ENCODE assay signal across 14 mouse cellular contexts in genomic region chr14:25667587-25667986, GRCm38 (mm10). TPM values are rescaled to one million over a fixed set of nuclear protein-coding genes. Genes with fewer than 3 reads are reported as not detected.
A peak's percentile ranks its signal among the peaks of the same experiment; 100 is the strongest.
DNase-seq lines count a peak whose midpoint lies in the region; ATAC-seq lines count a peak whose summit lies in the region.
"Had no signal": no experiment of that assay in that cellular context is flagged by ENCODE, and none has a peak within 500 bp of the region (broad histone marks: within the 10 kb centered on the region; RNA-seq: fewer than 3 reads in every experiment).

No protein-coding gene starts in this region.

- H3K27me3 ChIP-seq in hindbrain, embryonic 16.5 days (replicated peaks; ENCODE audit: control insufficient read depth, insufficient read depth, low read length): no peaks in the 10 kb centered on the region
- no peaks in the 10 kb centered on the region for H3K27me3 ChIP-seq in hindbrain, embryonic 11.5 days (ENCODE audit: control insufficient read depth, insufficient read depth, low read length)
- no peaks in the 10 kb centered on the region for H3K27me3 ChIP-seq in liver, embryonic 16.5 days (ENCODE audit: control insufficient read depth, insufficient read depth, low read depth, low read length)
- H3K27me3 ChIP-seq: midbrain, embryonic 12.5 days; neural tube, embryonic 12.5 days had no signal

- ATAC-seq in frontal cortex, adult (ENCODE audit: low TSS enrichment): peak; percentile 25; the same call in 1 of the 2 replicates
- no peak for ATAC-seq in hindbrain, embryonic 16.5 days
- no peak for ATAC-seq in hindbrain, embryonic 11.5 days (ENCODE audit: low FRiP score)
- ATAC-seq in liver, embryonic 16.5 days (ENCODE audit: low read depth): peak; percentile 60

- no peak overlapping the region for H3K9ac ChIP-seq in hindbrain, embryonic 16.5 days (ENCODE audit: low read depth, low read length)
- H3K9ac ChIP-seq in hindbrain, embryonic 11.5 days (ENCODE audit: low read depth, low read length): no peak overlapping the region
- no peak overlapping the region for H3K9ac ChIP-seq in liver, embryonic 16.5 days (ENCODE audit: low read depth, low read length)
- H3K9ac ChIP-seq: midbrain, embryonic 12.5 days; neural tube, embryonic 12.5 days had no signal

- WGBS in hindbrain, embryonic 16.5 days: 76% methylated on average over 3 of the region's 3 CpGs
- 83% methylated on average over 3 of the region's 3 CpGs for WGBS in hindbrain, embryonic 11.5 days
- 26% methylated on average over 3 of the region's 3 CpGs for WGBS in liver, embryonic 16.5 days (ENCODE audit: insufficient replicate concordance)

- H3K4me1 ChIP-seq in hindbrain, embryonic 16.5 days (ENCODE audit: control insufficient read depth, insufficient read depth, low read depth, low read length): peaks cover 8% of the 10 kb centered on the region; the same call in 1 of the 2 replicates
- H3K4me1 ChIP-seq in hindbrain, embryonic 11.5 days (replicated peaks; ENCODE audit: control insufficient read depth, insufficient read depth, low read length): 0 out of 2 replicates have a peak, but pooled peaks cover 3% of the 10 kb centered on the region
- H3K4me1 ChIP-seq in liver, embryonic 16.5 days (ENCODE audit: control insufficient read depth, low read depth, low read length): peaks cover 4% of the 10 kb centered on the region
- H3K4me1 ChIP-seq: midbrain, embryonic 12.5 days; neural tube, embryonic 12.5 days had no signal

- 0 out of 2 replicates have a peak overlapping the region, but pooled peaks have one; percentile 8 for H3K27ac ChIP-seq in hindbrain, embryonic 16.5 days (ENCODE audit: low read depth, low read length)
- H3K27ac ChIP-seq in hindbrain, embryonic 11.5 days (ENCODE audit: low read depth, low read length): no peak overlapping the region
- H3K27ac ChIP-seq in liver, embryonic 16.5 days (ENCODE audit: low read length): no peak overlapping the region
- H3K27ac ChIP-seq: kidney, postnatal 0 days; midbrain, embryonic 12.5 days; neural tube, embryonic 12.5 days had no signal

- H3K4me3 ChIP-seq in hindbrain, embryonic 16.5 days (ENCODE audit: low read length): no peak overlapping the region
- H3K4me3 ChIP-seq in hindbrain, embryonic 11.5 days (ENCODE audit: low read depth, low read length): no peak overlapping the region
- no peak overlapping the region for H3K4me3 ChIP-seq in liver, embryonic 16.5 days (ENCODE audit: low read depth, low read length)
- H3K4me3 ChIP-seq: midbrain, embryonic 12.5 days; neural tube, embryonic 12.5 days had no signal

- no peaks in the 10 kb centered on the region for H3K9me3 ChIP-seq in hindbrain, embryonic 16.5 days (ENCODE audit: control insufficient read depth, low read length)
- no peaks in the 10 kb centered on the region for H3K9me3 ChIP-seq in hindbrain, embryonic 11.5 days (ENCODE audit: control insufficient read depth, low read length)
- no peaks in the 10 kb centered on the region for H3K9me3 ChIP-seq in liver, embryonic 16.5 days (replicated peaks; ENCODE audit: control insufficient read depth, low read length)
- H3K9me3 ChIP-seq: midbrain, embryonic 12.5 days; neural tube, embryonic 12.5 days had no signal

- H3K4me2 ChIP-seq in hindbrain, embryonic 16.5 days (ENCODE audit: low read length): no peak overlapping the region
- H3K4me2 ChIP-seq in hindbrain, embryonic 11.5 days (replicated peaks; ENCODE audit: low read depth, low read length): no peak overlapping the region
- H3K4me2 ChIP-seq in liver, embryonic 16.5 days (ENCODE audit: low read depth, low read length): no peak overlapping the region
- H3K4me2 ChIP-seq: midbrain, embryonic 12.5 days; neural tube, embryonic 12.5 days had no signal

- no peak for DNase-seq in frontal cortex, postnatal 10 days (ENCODE audit: low spot score in 2 of 2)
- no peak for DNase-seq in hindbrain, embryonic 11.5 days (ENCODE audit: low spot score)
- peak; percentile 13 for DNase-seq in MEL-GATA-1-ER (ENCODE audit: extremely low read depth, low read depth)
- no peak for DNase-seq in urinary bladder, adult 18-20 months (ENCODE audit: low spot score in 2 of 2)
- no peak for DNase-seq in MN1 (ENCODE audit: low spot score)
- DNase-seq: adrenal gland, adult 2 months; cerebellum, adult 9-11 months; left cerebral cortex, postnatal 4 days had no signal

- H3K36me3 ChIP-seq in hindbrain, embryonic 16.5 days (ENCODE audit: control insufficient read depth, insufficient read depth, low read length): peaks cover 24% of the 10 kb centered on the region
- H3K36me3 ChIP-seq in hindbrain, embryonic 11.5 days (ENCODE audit: control insufficient read depth, insufficient read depth, low read length): peaks cover 12% of the 10 kb centered on the region
- H3K36me3 ChIP-seq in liver, embryonic 16.5 days (ENCODE audit: control insufficient read depth, insufficient read depth): peaks cover 4% of the 10 kb centered on the region

RNA-seq across cellular contexts. Expression of gene Ppif, which starts 26.4 kb away (rescaled TPM):
- 34.6 and 45.4 TPM in 2 replicates for polyA plus RNA-seq in hindbrain, embryonic 16.5 days (2015; fragmentation: Nextera tagmentation; extraction: Ambion mirVana)
- polyA plus RNA-seq in hindbrain, embryonic 11.5 days (2014; fragmentation: Nextera tagmentation; extraction: Ambion mirVana): 32.3 and 33.3 TPM in 2 replicates
- 20.5 and 26.0 TPM in 2 replicates for polyA plus RNA-seq in liver, embryonic 16.5 days (2015; fragmentation: Nextera tagmentation; extraction: Ambion mirVana)

Comparison
In these comparisons a context has a peak if more than half of its experiments do, and no peak if none do; other contexts are left out.
1. ATAC-seq: peak in frontal cortex, adult (single experiment) and liver, embryonic 16.5 days (single experiment); none in hindbrain, embryonic 16.5 days (single experiment) and hindbrain, embryonic 11.5 days (single experiment).